Mouse (Mus musculus): ENCODE data around the gene Adamtsl2. TPM values are rescaled to one million over a fixed set of nuclear protein-coding genes. Genes with fewer than 3 reads are reported as not detected.

Adamtsl2 gene
- polyA plus RNA-seq, 1 experiment from 2014 or later: 2.1 TPM

GRCm38 (mm10) chr2:27079649-27080048, 470 bp downstream of the Adamtsl2 start:
- Histone ChIP-seq H3K4me3 (ENCODE audit: low read depth, low read length) (no peak overlapping the region), H3K9ac (replicated peaks; ENCODE audit: low read depth, low read length) (no peak overlapping the region), H3K36me3 (ENCODE audit: control insufficient read depth, insufficient read depth, low read length) (no peaks in the 10 kb centered on the region), H3K4me2 (replicated peaks; ENCODE audit: low read depth, low read length) (0 out of 2 replicates have a peak overlapping the region, but pooled peaks have one; percentile 3), H3K27me3 (ENCODE audit: control insufficient read depth, insufficient read depth, low read length) (no peaks in the 10 kb centered on the region), H3K4me1 (ENCODE audit: control insufficient read depth, insufficient read depth, low read length) (peaks cover 23% of the 10 kb centered on the region), H3K27ac (ENCODE audit: low read length) (no peak overlapping the region), H3K9me3 (ENCODE audit: control insufficient read depth, low read depth, low read length) (no peaks in the 10 kb centered on the region)
- ATAC-seq (ENCODE audit: insufficient number of reproducible peaks, insufficient read depth, low FRiP score, low read depth): 0 out of 2 replicates have a peak, but pooled peaks have one; percentile 16
- WGBS: 63% methylated on average over 2 of the region's 2 CpGs

GRCm38 (mm10) chr2:27083761-27084475, 4.7 kb downstream of the Adamtsl2 start:
- Histone ChIP-seq H3K9ac (replicated peaks; ENCODE audit: low read depth, low read length) (no peak overlapping the region), H3K27ac (ENCODE audit: low read length) (no peak overlapping the region), H3K9me3 (ENCODE audit: control insufficient read depth, low read depth, low read length) (no peaks in the 10 kb centered on the region), H3K4me2 (replicated peaks; ENCODE audit: low read depth, low read length) (no peak overlapping the region), H3K4me1 (ENCODE audit: control insufficient read depth, insufficient read depth, low read length) (peaks cover 42% of the 10 kb centered on the region), H3K36me3 (ENCODE audit: control insufficient read depth, insufficient read depth, low read length) (no peaks in the 10 kb centered on the region), H3K4me3 (ENCODE audit: low read depth, low read length) (no peak overlapping the region), H3K27me3 (ENCODE audit: control insufficient read depth, insufficient read depth, low read length) (no peaks in the 10 kb centered on the region)
- no peak for ATAC-seq (ENCODE audit: insufficient number of reproducible peaks, insufficient read depth, low FRiP score, low read depth)
- WGBS: 56% methylated on average over 12 of the region's 12 CpGs

- no peak overlapping the region for H3K27ac ChIP-seq (ENCODE audit: low read length)
- ATAC-seq (ENCODE audit: insufficient number of reproducible peaks, insufficient read depth, low FRiP score, low read depth): no peak
These were observed 5.8 kb downstream of the Adamtsl2 start for GRCm38 (mm10) chr2:27084963-27085362.

GRCm38 (mm10) chr2:27085801-27086200, 6.6 kb downstream of the Adamtsl2 start:
- no peaks in the 10 kb centered on the region for H3K36me3 ChIP-seq (ENCODE audit: control insufficient read depth, insufficient read depth, low read length)
- no peak overlapping the region for H3K4me3 ChIP-seq (ENCODE audit: low read depth, low read length)
- H3K27me3 ChIP-seq (ENCODE audit: control insufficient read depth, insufficient read depth, low read length): no peaks in the 10 kb centered on the region
- ATAC-seq (ENCODE audit: insufficient number of reproducible peaks, insufficient read depth, low FRiP score, low read depth): peak; percentile 44; the same call in 1 of the 2 replicates
- H3K9me3 ChIP-seq (ENCODE audit: control insufficient read depth, low read depth, low read length): no peaks in the 10 kb centered on the region
- no peak overlapping the region for H3K9ac ChIP-seq (replicated peaks; ENCODE audit: low read depth, low read length)
- no peak overlapping the region for H3K4me2 ChIP-seq (replicated peaks; ENCODE audit: low read depth, low read length)
- H3K27ac ChIP-seq (ENCODE audit: low read length): peak overlapping the region; percentile 68
- 19% methylated on average over 2 of the region's 2 CpGs for WGBS
- peaks cover 29% of the 10 kb centered on the region for H3K4me1 ChIP-seq (ENCODE audit: control insufficient read depth, insufficient read depth, low read length)

More at GRCm38 (mm10) chr2:27084963-27085362, 5.8 kb downstream of the Adamtsl2 start:
- Histone ChIP-seq H3K4me1 (ENCODE audit: control insufficient read depth, insufficient read depth, low read length) (peaks cover 31% of the 10 kb centered on the region), H3K4me2 (replicated peaks; ENCODE audit: low read depth, low read length) (no peak overlapping the region), H3K36me3 (ENCODE audit: control insufficient read depth, insufficient read depth, low read length) (no peaks in the 10 kb centered on the region), H3K9ac (replicated peaks; ENCODE audit: low read depth, low read length) (no peak overlapping the region), H3K9me3 (ENCODE audit: control insufficient read depth, low read depth, low read length) (no peaks in the 10 kb centered on the region), H3K4me3 (ENCODE audit: low read depth, low read length) (no peak overlapping the region), H3K27me3 (ENCODE audit: control insufficient read depth, insufficient read depth, low read length) (no peaks in the 10 kb centered on the region)
- 31% methylated on average over 8 of the region's 8 CpGs for WGBS

- H3K9me3 ChIP-seq (ENCODE audit: control insufficient read depth, low read depth, low read length): no peaks in the 10 kb centered on the region
- no peak overlapping the region for H3K27ac ChIP-seq (ENCODE audit: low read length)
- H3K9ac ChIP-seq (replicated peaks; ENCODE audit: low read depth, low read length): no peak overlapping the region
- 80% methylated on average over 4 of the region's 4 CpGs for WGBS
- peaks cover 29% of the 10 kb centered on the region for H3K4me1 ChIP-seq (ENCODE audit: control insufficient read depth, insufficient read depth, low read length)
- no peak overlapping the region for H3K4me3 ChIP-seq (ENCODE audit: low read depth, low read length)
- no peaks in the 10 kb centered on the region for H3K27me3 ChIP-seq (ENCODE audit: control insufficient read depth, insufficient read depth, low read length)
- ATAC-seq (ENCODE audit: insufficient number of reproducible peaks, insufficient read depth, low FRiP score, low read depth): no peak
- no peak overlapping the region for H3K4me2 ChIP-seq (replicated peaks; ENCODE audit: low read depth, low read length)
- no peaks in the 10 kb centered on the region for H3K36me3 ChIP-seq (ENCODE audit: control insufficient read depth, insufficient read depth, low read length)
These were observed 7.4 kb downstream of the Adamtsl2 start for GRCm38 (mm10) chr2:27086483-27087010.

GRCm38 (mm10) chr2:27087581-27087980, 8.4 kb downstream of the Adamtsl2 start:
- Histone ChIP-seq H3K36me3 (ENCODE audit: control insufficient read depth, insufficient read depth, low read length) (no peaks in the 10 kb centered on the region), H3K27ac (ENCODE audit: low read length) (peak overlapping the region; percentile 75; the same call in 1 of the 2 replicates), H3K4me3 (ENCODE audit: low read depth, low read length) (no peak overlapping the region), H3K4me1 (ENCODE audit: control insufficient read depth, insufficient read depth, low read length) (peaks cover 29% of the 10 kb centered on the region), H3K9ac (replicated peaks; ENCODE audit: low read depth, low read length) (no peak overlapping the region), H3K27me3 (ENCODE audit: control insufficient read depth, insufficient read depth, low read length) (no peaks in the 10 kb centered on the region), H3K4me2 (replicated peaks; ENCODE audit: low read depth, low read length) (no peak overlapping the region), H3K9me3 (ENCODE audit: control insufficient read depth, low read depth, low read length) (no peaks in the 10 kb centered on the region)
- 85% methylated on average over 5 of the region's 5 CpGs for WGBS
- no peak for ATAC-seq (ENCODE audit: insufficient number of reproducible peaks, insufficient read depth, low FRiP score, low read depth)

- H3K4me2 ChIP-seq (replicated peaks; ENCODE audit: low read depth, low read length): no peak overlapping the region
- no peaks in the 10 kb centered on the region for H3K27me3 ChIP-seq (ENCODE audit: control insufficient read depth, insufficient read depth, low read length)
- H3K4me3 ChIP-seq (ENCODE audit: low read depth, low read length): no peak overlapping the region
- H3K4me1 ChIP-seq (ENCODE audit: control insufficient read depth, insufficient read depth, low read length): peaks cover 29% of the 10 kb centered on the region
- H3K9me3 ChIP-seq (ENCODE audit: control insufficient read depth, low read depth, low read length): no peaks in the 10 kb centered on the region
- H3K27ac ChIP-seq (ENCODE audit: low read length): peak overlapping the region; percentile 75
- H3K9ac ChIP-seq (replicated peaks; ENCODE audit: low read depth, low read length): no peak overlapping the region
- ATAC-seq (ENCODE audit: insufficient number of reproducible peaks, insufficient read depth, low FRiP score, low read depth): no peak; the same call in 1 of the 2 replicates
- WGBS: 40% methylated on average over 18 of the region's 18 CpGs
- no peaks in the 10 kb centered on the region for H3K36me3 ChIP-seq (ENCODE audit: control insufficient read depth, insufficient read depth, low read length)
These were observed 9.0 kb downstream of the Adamtsl2 start for GRCm38 (mm10) chr2:27088071-27088644.

- Histone ChIP-seq H3K4me2 (replicated peaks; ENCODE audit: low read depth, low read length) (no peak overlapping the region), H3K36me3 (ENCODE audit: control insufficient read depth, insufficient read depth, low read length) (no peaks in the 10 kb centered on the region), H3K4me1 (ENCODE audit: control insufficient read depth, insufficient read depth, low read length) (peaks cover 29% of the 10 kb centered on the region), H3K27me3 (ENCODE audit: control insufficient read depth, insufficient read depth, low read length) (no peaks in the 10 kb centered on the region), H3K27ac (ENCODE audit: low read length) (peak overlapping the region; percentile 75), H3K4me3 (ENCODE audit: low read depth, low read length) (no peak overlapping the region), H3K9ac (replicated peaks; ENCODE audit: low read depth, low read length) (no peak overlapping the region), H3K9me3 (ENCODE audit: control insufficient read depth, low read depth, low read length) (no peaks in the 10 kb centered on the region)
- ATAC-seq (ENCODE audit: insufficient number of reproducible peaks, insufficient read depth, low FRiP score, low read depth): no peak
- WGBS: 73% methylated on average over 5 of the region's 5 CpGs
These were observed 9.5 kb downstream of the Adamtsl2 start for GRCm38 (mm10) chr2:27088700-27089099.

Measured in stomach, embryonic 14.5 days (tissue).